Mouse (Mus musculus): ENCODE results near the gene Pamr1.

- TF ChIP-seq CTCF (IDR thresholded peaks at IDR 0.05; ENCODE audit: control insufficient read depth, insufficient read depth, insufficient read length) (no peak), MAX (IDR thresholded peaks at IDR 0.05) (no peak)
Observed at GRCm38 (mm10) chr2:102655966-102656725, 106.3 kb downstream of the Pamr1 start.
